Comparison of ENCODE assay signal across 8 mouse cellular contexts in the genomic region with DNA sequence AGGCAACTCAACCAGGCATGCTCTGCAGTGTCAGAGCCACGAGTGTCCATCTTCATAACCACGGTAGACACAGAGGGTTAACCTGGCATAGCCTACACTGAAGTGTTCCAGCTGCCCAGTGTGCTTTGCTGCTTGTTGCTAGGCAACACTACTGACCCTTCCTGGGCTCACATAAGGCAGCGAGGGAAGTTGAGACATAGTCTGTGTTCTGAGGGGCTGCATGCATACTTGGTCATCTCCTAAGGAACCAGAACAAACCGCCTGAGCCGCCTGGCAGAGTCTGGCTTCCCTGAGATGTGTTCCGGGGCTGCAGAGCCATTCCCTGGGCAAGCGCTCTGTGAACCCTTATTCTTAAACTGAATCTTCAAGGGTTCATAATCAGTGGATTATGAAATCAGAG. TPM values are rescaled to one million over a fixed set of nuclear protein-coding genes. Genes with fewer than 3 reads are reported as not detected.
A peak's percentile ranks its signal among the peaks of the same experiment; 100 is the strongest.
DNase-seq lines count a peak whose midpoint lies in the region; ATAC-seq lines count a peak whose summit lies in the region.
"Had no signal": no experiment of that assay in that cellular context is flagged by ENCODE, and none has a peak within 500 bp of the region (broad histone marks: within the 10 kb centered on the region; RNA-seq: fewer than 3 reads in every experiment).

No protein-coding gene starts in this region.

- WGBS in neural tube, embryonic 15.5 days, result 10% methylated on average over 7 of the region's 7 CpGs

- peak overlapping the region; percentile 45 for H3K4me2 ChIP-seq in neural tube, embryonic 15.5 days

- peak; percentile 40 for DNase-seq in embryo, embryonic 9.5 days (ENCODE audit: extremely low spot score)
- peak; percentile 23 to 47 for DNase-seq in lung, adult 18-20 months

- H3K9me3 ChIP-seq in megakaryocyte, embryonic 14.5 days, result no peaks in the 10 kb centered on the region
- H3K9me3 ChIP-seq in neural tube, embryonic 15.5 days (replicated peaks), result no peaks in the 10 kb centered on the region

- peaks cover 67% of the 10 kb centered on the region for H3K4me1 ChIP-seq in megakaryocyte, embryonic 14.5 days
- H3K4me1 ChIP-seq in neural tube, embryonic 15.5 days, result peaks cover 16% of the 10 kb centered on the region

- peaks cover 11% of the 10 kb centered on the region for H3K36me3 ChIP-seq in megakaryocyte, embryonic 14.5 days (replicated peaks; ENCODE audit: low read length)
- H3K36me3 ChIP-seq in neural tube, embryonic 15.5 days, result no peaks in the 10 kb centered on the region

- peak overlapping the region; percentile 74 for H3K27ac ChIP-seq in neural tube, embryonic 15.5 days (replicated peaks)

- H3K9ac ChIP-seq in neural tube, embryonic 15.5 days (replicated peaks), result 0 out of 2 replicates have a peak overlapping the region, but pooled peaks have one; percentile 26

- peak overlapping the region; percentile 8 for H3K4me3 ChIP-seq in megakaryocyte, embryonic 14.5 days (replicated peaks)
- H3K4me3 ChIP-seq in neural tube, embryonic 15.5 days (replicated peaks), result peak overlapping the region; percentile 20

- peaks cover 5% of the 10 kb centered on the region for H3K27me3 ChIP-seq in megakaryocyte, embryonic 14.5 days (replicated peaks)
- H3K27me3 ChIP-seq in neural tube, embryonic 15.5 days (replicated peaks), result no peaks in the 10 kb centered on the region

- no peak for ATAC-seq in megakaryocyte, adult 5-6 weeks (ENCODE audit: poor library complexity, severe bottlenecking)
- ATAC-seq in neural tube, embryonic 15.5 days (ENCODE audit: low FRiP score), result peak; percentile 97
- no peak for ATAC-seq in CD4-positive, CD25-positive, alpha-beta regulatory T cell, adult 4 months
- no peak for ATAC-seq in erythroid progenitor cell, adult 5-6 weeks (replicated peaks; ENCODE audit: low FRiP score, poor library complexity, severe bottlenecking)

RNA-seq across cellular contexts. Expression of a gene that starts 21.0 kb away (rescaled TPM):
- polyA plus RNA-seq in megakaryocyte, embryonic 14.5 days (2012; ENCODE audit: insufficient read depth, low replicate concordance), result 8.5 TPM in 1 of 2 replicates, not detected in the other
- not detected in 2 replicates for total RNA-seq in megakaryocyte, adult 5-6 weeks (2015)
- total RNA-seq in megakaryocyte, adult 5-6 weeks (2017), result not detected in 2 replicates
- polyA plus RNA-seq in neural tube, embryonic 15.5 days (2015; fragmentation: Nextera tagmentation; extraction: Ambion mirVana), result not detected in 2 replicates
- polyA plus RNA-seq in CD4-positive, CD25-positive, alpha-beta regulatory T cell, adult 4 months (2017; shearing (Covaris generic)), result not detected
- not detected in 2 replicates for total RNA-seq in erythroid progenitor cell, adult 5-6 weeks (2015; ENCODE audit: low replicate concordance)
- total RNA-seq in erythroid progenitor cell, adult 5-6 weeks (2017; ENCODE audit: low replicate concordance), result not detected in 2 replicates
- total RNA-seq: heart, postnatal 10 days had no signal

RNA-seq across cellular contexts. Expression of a gene that starts 21.6 kb away (rescaled TPM):
- polyA plus RNA-seq in megakaryocyte, embryonic 14.5 days (2012; ENCODE audit: insufficient read depth, low replicate concordance), result not detected in 2 replicates
- 0.11 TPM in 1 of 2 replicates, not detected in the other for total RNA-seq in megakaryocyte, adult 5-6 weeks (2015)
- total RNA-seq in megakaryocyte, adult 5-6 weeks (2017), result 0.45 TPM in 1 of 2 replicates, not detected in the other
- 2.3 and 2.9 TPM in 2 replicates for polyA plus RNA-seq in neural tube, embryonic 15.5 days (2015; fragmentation: Nextera tagmentation; extraction: Ambion mirVana)
- 1 to 10 TPM in 1 of 2 experiments, not detected in 1; 2.3 TPM for polyA plus RNA-seq in CD4-positive, CD25-positive, alpha-beta regulatory T cell, adult 4 months (2017; shearing (Covaris generic))
- total RNA-seq in erythroid progenitor cell, adult 5-6 weeks (2015; ENCODE audit: low replicate concordance), result not detected in 2 replicates
- not detected in 2 replicates for total RNA-seq in erythroid progenitor cell, adult 5-6 weeks (2017; ENCODE audit: low replicate concordance)
- total RNA-seq: heart, postnatal 10 days had no signal

RNA-seq across cellular contexts. Expression of a gene that starts 49.7 kb away (rescaled TPM):
- polyA plus RNA-seq in megakaryocyte, embryonic 14.5 days (2012; ENCODE audit: insufficient read depth, low replicate concordance), result 34.3 and 74.4 TPM in 2 replicates
- total RNA-seq in megakaryocyte, adult 5-6 weeks (2015), result 108 and 110 TPM in 2 replicates
- 197 and 206 TPM in 2 replicates for total RNA-seq in megakaryocyte, adult 5-6 weeks (2017)
- 50.4 and 55.3 TPM in 2 replicates for polyA plus RNA-seq in neural tube, embryonic 15.5 days (2015; fragmentation: Nextera tagmentation; extraction: Ambion mirVana)
- polyA plus RNA-seq in CD4-positive, CD25-positive, alpha-beta regulatory T cell, adult 4 months (2017; shearing (Covaris generic)), result 100 to 1,000 TPM; 117 to 127 TPM
- 106 and 128 TPM in 2 replicates for total RNA-seq in erythroid progenitor cell, adult 5-6 weeks (2015; ENCODE audit: low replicate concordance)
- 197 and 285 TPM in 2 replicates for total RNA-seq in erythroid progenitor cell, adult 5-6 weeks (2017; ENCODE audit: low replicate concordance)
